Mouse (Mus musculus): ENCODE measurements around the gene Pitpnm2.

GRCm38 (mm10) chr5:124098923-124099322, 150.6 kb downstream of the Pitpnm2 start:
- TF ChIP-seq ZMIZ1 (IDR thresholded peaks at IDR 0.05; ENCODE audit: low read depth, low read length), result peak; percentile 63
- no peak for TF ChIP-seq CTCF (IDR thresholded peaks at IDR 0.05 in 2 of 3, conservative IDR thresholded peaks at IDR 0.05 in 1 of 3; ENCODE audit: control insufficient read depth in 1 of 3, insufficient read depth in 1 of 3, low read depth in 2 of 3, low read length in 3 of 3, poor library complexity in 1 of 3, severe bottlenecking in 1 of 3)
- no peak for TF ChIP-seq GATA1 (IDR thresholded peaks at IDR 0.05; ENCODE audit: low read depth, low read length)
- TF ChIP-seq MYB (IDR thresholded peaks at IDR 0.05; ENCODE audit: low read depth, low read length), result no peak
- TF ChIP-seq USF1 (IDR thresholded peaks at IDR 0.05; ENCODE audit: low read depth, low read length), result no peak
- TF ChIP-seq ETS1 (IDR thresholded peaks at IDR 0.05; ENCODE audit: low read depth, low read length), result no peak
- TF ChIP-seq NELFE (IDR thresholded peaks at IDR 0.05; ENCODE audit: low read depth, low read length), result no peak
- no peak for TF ChIP-seq MXI1 (IDR thresholded peaks at IDR 0.05; ENCODE audit: low read depth, low read length)
- no peak for TF ChIP-seq ZKSCAN1 (IDR thresholded peaks at IDR 0.05; ENCODE audit: low read depth, low read length)
- no peak for TF ChIP-seq CHD2 (IDR thresholded peaks at IDR 0.05; ENCODE audit: low read length)
- TF ChIP-seq POLR2A (IDR thresholded peaks at IDR 0.05; ENCODE audit: control insufficient read depth in 1 of 2, insufficient read depth in 1 of 2, low read depth in 1 of 2, low read length in 2 of 2, poor library complexity in 1 of 2), result no peak

All from MEL (cell line).